Comparison of ENCODE assay signal across 12 mouse cellular contexts in genomic region chr6:87099261-87099660, GRCm38 (mm10). TPM values are rescaled to one million over a fixed set of nuclear protein-coding genes. Genes with fewer than 3 reads are reported as not detected.
A peak's percentile ranks its signal among the peaks of the same experiment; 100 is the strongest.
DNase-seq lines count a peak whose midpoint lies in the region; ATAC-seq and TF ChIP-seq lines count a peak whose summit lies in the region.
"Had no signal": no experiment of that assay in that cellular context is flagged by ENCODE, and none has a peak within 500 bp of the region (broad histone marks: within the 10 kb centered on the region; RNA-seq: fewer than 3 reads in every experiment).

No protein-coding gene starts in this region.

- no peaks in the 10 kb centered on the region for H3K36me3 ChIP-seq in intestine, embryonic 16.5 days (ENCODE audit: control insufficient read depth, insufficient read depth, low read length)
- no peaks in the 10 kb centered on the region for H3K36me3 ChIP-seq in intestine, postnatal 0 days (ENCODE audit: control insufficient read depth, insufficient read depth)
- H3K36me3 ChIP-seq in hindbrain, embryonic 14.5 days (replicated peaks; ENCODE audit: control insufficient read depth, insufficient read depth) = no peaks in the 10 kb centered on the region
- H3K36me3 ChIP-seq in limb, embryonic 13.5 days = no peaks in the 10 kb centered on the region
- H3K36me3 ChIP-seq in neural tube, embryonic 15.5 days = no peaks in the 10 kb centered on the region
- H3K36me3 ChIP-seq: liver, embryonic 12.5 days had no signal

- no peak overlapping the region for H3K4me3 ChIP-seq in intestine, embryonic 16.5 days (ENCODE audit: low read length)
- H3K4me3 ChIP-seq in intestine, postnatal 0 days (ENCODE audit: low read depth, low read length) = no peak overlapping the region
- H3K4me3 ChIP-seq in hindbrain, embryonic 14.5 days (replicated peaks; ENCODE audit: low read length) = no peak overlapping the region
- H3K4me3 ChIP-seq in limb, embryonic 13.5 days = no peak overlapping the region
- no peak overlapping the region for H3K4me3 ChIP-seq in neural tube, embryonic 15.5 days (replicated peaks)
- H3K4me3 ChIP-seq: liver, embryonic 12.5 days had no signal

- H3K27me3 ChIP-seq in intestine, embryonic 16.5 days (replicated peaks; ENCODE audit: control insufficient read depth, insufficient read depth, low read length) = no peaks in the 10 kb centered on the region
- H3K27me3 ChIP-seq in intestine, postnatal 0 days (replicated peaks; ENCODE audit: control insufficient read depth, insufficient read depth, low read length) = no peaks in the 10 kb centered on the region
- H3K27me3 ChIP-seq in hindbrain, embryonic 14.5 days (ENCODE audit: control insufficient read depth, insufficient read depth, low read length) = no peaks in the 10 kb centered on the region
- H3K27me3 ChIP-seq in limb, embryonic 13.5 days = no peaks in the 10 kb centered on the region
- no peaks in the 10 kb centered on the region for H3K27me3 ChIP-seq in neural tube, embryonic 15.5 days (replicated peaks)
- H3K27me3 ChIP-seq: liver, embryonic 12.5 days had no signal

- no peak overlapping the region for H3K9ac ChIP-seq in intestine, embryonic 16.5 days (ENCODE audit: low read depth, low read length)
- no peak overlapping the region for H3K9ac ChIP-seq in intestine, postnatal 0 days (ENCODE audit: low read depth, low read length)
- no peak overlapping the region for H3K9ac ChIP-seq in hindbrain, embryonic 14.5 days
- H3K9ac ChIP-seq in limb, embryonic 13.5 days = no peak overlapping the region
- no peak overlapping the region for H3K9ac ChIP-seq in neural tube, embryonic 15.5 days (replicated peaks)
- H3K9ac ChIP-seq: liver, embryonic 12.5 days had no signal

- H3K27ac ChIP-seq in intestine, embryonic 16.5 days (ENCODE audit: low read length) = peak overlapping the region; percentile 40; the same call in 1 of the 2 replicates
- no peak overlapping the region for H3K27ac ChIP-seq in intestine, postnatal 0 days (ENCODE audit: low read depth, low read length)
- H3K27ac ChIP-seq in hindbrain, embryonic 14.5 days = peak overlapping the region; percentile 58
- H3K27ac ChIP-seq in limb, embryonic 13.5 days = peak overlapping the region; percentile 83
- peak overlapping the region; percentile 85 for H3K27ac ChIP-seq in neural tube, embryonic 15.5 days (replicated peaks)
- H3K27ac ChIP-seq: liver, embryonic 12.5 days had no signal

- DNase-seq in hindbrain, embryonic 14.5 days (ENCODE audit: low spot score) = no peak
- DNase-seq in layer of hippocampus, adult 9-10 months (ENCODE audit: low spot score) = no peak
- no peak for DNase-seq in thymus, postnatal 36 days
- DNase-seq: adrenal gland, postnatal 14 days; cerebellum, adult 11 months; kidney, postnatal 10 days had no signal

- 23% methylated on average over 3 of the region's 3 CpGs for WGBS in intestine, embryonic 16.5 days
- WGBS in intestine, postnatal 0 days = 29% methylated on average over 3 of the region's 3 CpGs
- WGBS in hindbrain, embryonic 14.5 days = 12% methylated on average over 3 of the region's 3 CpGs
- WGBS in limb, embryonic 13.5 days = 25% methylated on average over 3 of the region's 3 CpGs
- WGBS in neural tube, embryonic 15.5 days = 7% methylated on average over 3 of the region's 3 CpGs

- H3K9me3 ChIP-seq in intestine, embryonic 16.5 days (ENCODE audit: control insufficient read depth, low read length) = no peaks in the 10 kb centered on the region
- H3K9me3 ChIP-seq in intestine, postnatal 0 days (ENCODE audit: control insufficient read depth) = no peaks in the 10 kb centered on the region
- no peaks in the 10 kb centered on the region for H3K9me3 ChIP-seq in hindbrain, embryonic 14.5 days (ENCODE audit: control insufficient read depth, low read length)
- no peaks in the 10 kb centered on the region for H3K9me3 ChIP-seq in limb, embryonic 13.5 days
- no peaks in the 10 kb centered on the region for H3K9me3 ChIP-seq in neural tube, embryonic 15.5 days (replicated peaks)
- H3K9me3 ChIP-seq: liver, embryonic 12.5 days had no signal

- H3K4me1 ChIP-seq in intestine, embryonic 16.5 days (ENCODE audit: control insufficient read depth, insufficient read depth, low read length) = peaks cover 23% of the 10 kb centered on the region
- 0 out of 2 replicates have a peak, but pooled peaks cover 3% of the 10 kb centered on the region for H3K4me1 ChIP-seq in intestine, postnatal 0 days (replicated peaks; ENCODE audit: control insufficient read depth, insufficient read depth, low read length)
- peaks cover 12% of the 10 kb centered on the region; the same call in 1 of the 2 replicates for H3K4me1 ChIP-seq in hindbrain, embryonic 14.5 days (replicated peaks; ENCODE audit: control insufficient read depth, insufficient read depth, low read length)
- peaks cover 59% of the 10 kb centered on the region for H3K4me1 ChIP-seq in limb, embryonic 13.5 days
- peaks cover 50% of the 10 kb centered on the region for H3K4me1 ChIP-seq in neural tube, embryonic 15.5 days

- ATAC-seq in intestine, embryonic 16.5 days = no peak
- ATAC-seq in intestine, postnatal 0 days = no peak
- no peak for ATAC-seq in hindbrain, embryonic 14.5 days (ENCODE audit: low FRiP score)
- ATAC-seq in limb, embryonic 13.5 days (ENCODE audit: low FRiP score, low read depth) = no peak
- 0 out of 2 replicates have a peak, but pooled peaks have one; percentile 17 for ATAC-seq in neural tube, embryonic 15.5 days (ENCODE audit: low FRiP score)
- ATAC-seq: liver, embryonic 12.5 days had no signal

- H3K4me2 ChIP-seq in intestine, embryonic 16.5 days (ENCODE audit: low read depth, low read length) = no peak overlapping the region
- no peak overlapping the region for H3K4me2 ChIP-seq in intestine, postnatal 0 days (replicated peaks; ENCODE audit: low read depth)
- H3K4me2 ChIP-seq in hindbrain, embryonic 14.5 days (replicated peaks) = no peak overlapping the region
- H3K4me2 ChIP-seq in limb, embryonic 13.5 days (replicated peaks) = no peak overlapping the region
- H3K4me2 ChIP-seq in neural tube, embryonic 15.5 days = no peak overlapping the region
- H3K4me2 ChIP-seq: liver, embryonic 12.5 days had no signal

- no peak for TF ChIP-seq CTCF in intestine, postnatal 0 days (IDR thresholded peaks at IDR 0.05; ENCODE audit: low read depth)

RNA-seq across cellular contexts. Expression of gene D6Ertd527e, which starts 5.3 kb away (rescaled TPM):
- polyA plus RNA-seq in intestine, embryonic 16.5 days (2015; fragmentation: Nextera tagmentation; extraction: Ambion mirVana) = 0.23 and 0.54 TPM in 2 replicates
- 0.18 and 0.25 TPM in 2 replicates for polyA plus RNA-seq in intestine, postnatal 0 days (2015; fragmentation: Nextera tagmentation; extraction: Ambion mirVana)
- polyA plus RNA-seq in hindbrain, embryonic 14.5 days (2014; fragmentation: Nextera tagmentation; extraction: Ambion mirVana) = 0.13 and 0.21 TPM in 2 replicates
- polyA plus RNA-seq in limb, embryonic 13.5 days (2015; fragmentation: Nextera tagmentation; extraction: Ambion mirVana) = 0.56 and 0.59 TPM in 2 replicates
- 0.18 and 0.36 TPM in 2 replicates for polyA plus RNA-seq in neural tube, embryonic 15.5 days (2015; fragmentation: Nextera tagmentation; extraction: Ambion mirVana)
- polyA plus RNA-seq: forebrain, embryonic 14.5 days had no signal

RNA-seq across cellular contexts. Expression of gene Gfpt1, which starts 56.6 kb away (rescaled TPM):
- polyA plus RNA-seq in intestine, embryonic 16.5 days (2015; fragmentation: Nextera tagmentation; extraction: Ambion mirVana) = 24.7 and 25.7 TPM in 2 replicates
- polyA plus RNA-seq in intestine, postnatal 0 days (2015; fragmentation: Nextera tagmentation; extraction: Ambion mirVana) = 17.5 and 18.8 TPM in 2 replicates
- polyA plus RNA-seq in hindbrain, embryonic 14.5 days (2014; fragmentation: Nextera tagmentation; extraction: Ambion mirVana) = 26.9 and 28.8 TPM in 2 replicates
- polyA plus RNA-seq in limb, embryonic 13.5 days (2015; fragmentation: Nextera tagmentation; extraction: Ambion mirVana) = 26.2 and 27.3 TPM in 2 replicates
- 19.9 and 20.5 TPM in 2 replicates for polyA plus RNA-seq in neural tube, embryonic 15.5 days (2015; fragmentation: Nextera tagmentation; extraction: Ambion mirVana)
